ENCODE assay signal across 8 mouse cellular contexts in the genomic region with DNA sequence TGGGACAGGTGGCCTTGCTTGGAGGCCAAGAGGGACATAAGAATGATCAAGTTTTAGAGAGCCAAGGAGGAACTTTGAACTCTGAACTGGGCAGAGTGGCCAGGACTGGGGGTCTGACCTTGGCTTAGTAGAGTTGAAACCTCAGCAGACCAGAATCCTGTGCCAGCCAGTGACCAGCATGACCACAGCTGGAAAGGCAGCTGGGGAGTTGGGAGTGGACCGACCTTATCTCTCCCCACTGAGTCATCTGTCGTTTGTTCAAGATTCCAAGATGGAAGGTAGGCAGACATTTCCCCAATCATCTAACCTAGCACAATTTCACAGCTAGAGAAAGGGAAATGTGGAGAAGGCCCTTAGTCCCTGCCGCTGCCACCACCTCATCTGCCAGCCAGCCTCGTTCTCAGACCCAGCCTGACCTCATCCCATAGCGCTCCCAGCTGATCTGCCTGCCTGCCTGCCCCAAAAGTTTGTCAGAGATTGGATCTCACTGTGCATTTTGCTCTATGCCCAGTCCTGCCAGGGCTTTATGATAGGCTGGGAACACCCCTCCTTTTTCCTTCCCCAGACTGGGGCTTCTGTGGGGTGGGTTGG. TPM values are rescaled to one million over a fixed set of nuclear protein-coding genes. Genes with fewer than 3 reads are reported as not detected.
DNase-seq lines count a peak whose midpoint lies in the region; ATAC-seq and TF ChIP-seq lines count a peak whose summit lies in the region.

No protein-coding gene starts in this region.

- H3K27me3 ChIP-seq in heart, embryonic 11.5 days (ENCODE audit: control insufficient read depth, insufficient read depth, low read length) = peaks cover 15% of the 10 kb centered on the region
- H3K27me3 ChIP-seq in E14TG2a.4 (ENCODE audit: insufficient read depth, low read length) = peaks cover 43% of the 10 kb centered on the region
- H3K27me3 ChIP-seq in forebrain, embryonic 16.5 days (replicated peaks; ENCODE audit: control insufficient read depth, insufficient read depth, low read length) = peaks cover 3% of the 10 kb centered on the region
- H3K27me3 ChIP-seq in liver, postnatal 0 days (ENCODE audit: insufficient read depth, low read length) = peaks cover 12% of the 10 kb centered on the region; the same call in 1 of the 2 replicates

- H3K9me3 ChIP-seq in heart, embryonic 11.5 days (replicated peaks; ENCODE audit: control insufficient read depth, low read length) = no peaks in the 10 kb centered on the region
- no peaks in the 10 kb centered on the region for H3K9me3 ChIP-seq in E14TG2a.4 (ENCODE audit: low read length)
- no peaks in the 10 kb centered on the region for H3K9me3 ChIP-seq in forebrain, embryonic 16.5 days (ENCODE audit: control insufficient read depth, low read length)
- H3K9me3 ChIP-seq in liver, postnatal 0 days (ENCODE audit: low read length) = no peaks in the 10 kb centered on the region

- WGBS in heart, embryonic 11.5 days (ENCODE audit: insufficient replicate concordance) = 25% methylated on average over 5 of the region's 5 CpGs
- 32% methylated on average over 5 of the region's 5 CpGs for WGBS in forebrain, embryonic 16.5 days
- 46% methylated on average over 5 of the region's 5 CpGs for WGBS in liver, postnatal 0 days (ENCODE audit: insufficient replicate concordance)

- H3K4me3 ChIP-seq in heart, embryonic 11.5 days (ENCODE audit: low read depth, low read length) = peak overlapping the region; percentile 41
- peak overlapping the region; percentile 52 for H3K4me3 ChIP-seq in E14TG2a.4 (replicated peaks; ENCODE audit: low read length)
- H3K4me3 ChIP-seq in forebrain, embryonic 16.5 days (replicated peaks; ENCODE audit: low read length) = peak overlapping the region; percentile 13; the same call in 1 of the 2 replicates
- no peak overlapping the region; the same call in 1 of the 2 replicates for H3K4me3 ChIP-seq in liver, postnatal 0 days (ENCODE audit: low read depth, low read length)

- no peak for DNase-seq in heart, postnatal 4 days
- no peak for DNase-seq in liver, postnatal 0 days
- no peak for DNase-seq in cerebellum, postnatal 4 days (ENCODE audit: low spot score in 2 of 2)
- DNase-seq in thymus, postnatal 10 days (ENCODE audit: low spot score in 2 of 2) = no peak

- H3K4me1 ChIP-seq in heart, embryonic 11.5 days (ENCODE audit: control insufficient read depth, insufficient read depth, low read length) = peaks cover 21% of the 10 kb centered on the region; the same call in 1 of the 2 replicates
- peaks cover 54% of the 10 kb centered on the region for H3K4me1 ChIP-seq in E14TG2a.4 (replicated peaks; ENCODE audit: low read depth, low read length)
- peaks cover 27% of the 10 kb centered on the region for H3K4me1 ChIP-seq in forebrain, embryonic 16.5 days (replicated peaks; ENCODE audit: control insufficient read depth, insufficient read depth, low read length)
- peaks cover 7% of the 10 kb centered on the region for H3K4me1 ChIP-seq in liver, postnatal 0 days (ENCODE audit: insufficient read depth)

- peak overlapping the region; percentile 71 for H3K4me2 ChIP-seq in heart, embryonic 11.5 days
- H3K4me2 ChIP-seq in forebrain, embryonic 16.5 days (ENCODE audit: low read length) = peak overlapping the region; percentile 35
- H3K4me2 ChIP-seq in liver, postnatal 0 days (ENCODE audit: low read depth, low read length) = peak overlapping the region; percentile 61

- TF ChIP-seq EP300 in liver, postnatal 0 days (IDR thresholded peaks at IDR 0.05; ENCODE audit: low read depth) = no peak

- no peaks in the 10 kb centered on the region for H3K36me3 ChIP-seq in heart, embryonic 11.5 days (ENCODE audit: control insufficient read depth, insufficient read depth, low read length)
- H3K36me3 ChIP-seq in E14TG2a.4 (ENCODE audit: insufficient read depth, low read length) = no peaks in the 10 kb centered on the region
- no peaks in the 10 kb centered on the region for H3K36me3 ChIP-seq in forebrain, embryonic 16.5 days (ENCODE audit: control insufficient read depth, insufficient read depth)
- no peaks in the 10 kb centered on the region for H3K36me3 ChIP-seq in liver, postnatal 0 days (replicated peaks; ENCODE audit: insufficient read depth, low read length)

- no peak for TF ChIP-seq CTCF in E14TG2a.4 (conservative IDR thresholded peaks at IDR 0.05; ENCODE audit: low read length)
- no peak for TF ChIP-seq CTCF in liver, postnatal 0 days (IDR thresholded peaks at IDR 0.05; ENCODE audit: low read depth)

- ATAC-seq in heart, embryonic 11.5 days (replicated peaks; ENCODE audit: insufficient number of reproducible peaks, low FRiP score, low TSS enrichment) = no peak
- peak; percentile 23 for ATAC-seq in forebrain, embryonic 16.5 days
- peak; percentile 60 for ATAC-seq in liver, postnatal 0 days
- no peak for ATAC-seq in CD4-positive, CD25-positive, alpha-beta regulatory T cell, adult 4 months

- H3K27ac ChIP-seq in heart, embryonic 11.5 days (ENCODE audit: low read depth, low read length) = no peak overlapping the region
- peak overlapping the region; percentile 84 for H3K27ac ChIP-seq in forebrain, embryonic 16.5 days (ENCODE audit: low read length)
- H3K27ac ChIP-seq in liver, postnatal 0 days (ENCODE audit: low read depth) = no peak overlapping the region

- H3K9ac ChIP-seq in heart, embryonic 11.5 days (ENCODE audit: low read depth, low read length) = 0 out of 2 replicates have a peak overlapping the region, but pooled peaks have one; percentile 2
- peak overlapping the region; percentile 37 for H3K9ac ChIP-seq in forebrain, embryonic 16.5 days (replicated peaks; ENCODE audit: low read depth, low read length)
- no peak overlapping the region for H3K9ac ChIP-seq in liver, postnatal 0 days (replicated peaks)

RNA-seq across cellular contexts. Expression of gene Btrc, which starts 53.1 kb away (rescaled TPM):
- 46.0 and 49.3 TPM in 2 replicates for polyA plus RNA-seq in heart, embryonic 11.5 days (2014; fragmentation: Nextera tagmentation; extraction: Ambion mirVana)
- 10 to 100 TPM; 24.6 to 25.1 TPM for total RNA-seq in heart, postnatal 4 days (2021)
- polyA plus RNA-seq in forebrain, embryonic 16.5 days (2015; fragmentation: Nextera tagmentation; extraction: Ambion mirVana) = 65.1 and 65.8 TPM in 2 replicates
- polyA plus RNA-seq in liver, postnatal 0 days (2015; fragmentation: Nextera tagmentation; extraction: Ambion mirVana) = 20.3 and 21.3 TPM in 2 replicates
- 10 to 100 TPM; 34.2 to 38.6 TPM for polyA plus RNA-seq in CD4-positive, CD25-positive, alpha-beta regulatory T cell, adult 4 months (2017; shearing (Covaris generic))

Comparison
In these comparisons a context has a peak if more than half of its experiments do, and no peak if none do; other contexts are left out.
1. ATAC-seq: peak in forebrain, embryonic 16.5 days (single experiment) and liver, postnatal 0 days (single experiment); none in heart, embryonic 11.5 days (single experiment) and CD4-positive, CD25-positive, alpha-beta regulatory T cell, adult 4 months (single experiment).
2. Peak in every context shown above with its lines, with median percentiles within 50 percentile points of each other: H3K4me2 ChIP-seq.